Mouse (Mus musculus) stomach, postnatal 0 days (tissue): Measurements from ENCODE around the gene 3110009E18Rik.

ENCODE experiments used
- CTCF ChIP-seq: IDR thresholded peaks from 2 replicates; pipeline ENCODE4 v1.5.1; 2016; ENCODE audit warnings: antibody characterized with exemption, low read depth, mild to moderate bottlenecking, moderate library complexity
- EP300 ChIP-seq: optimal IDR thresholded peaks from 2 replicates; pipeline ENCODE3; 2016; ENCODE audit warnings: antibody characterized with exemption

GRCm38 (mm10) chr1:120187059-120187458 is 66.1 kb downstream of the 3110009E18Rik start:
- TF ChIP-seq CTCF (no peak), EP300 (no peak)
